Mouse (Mus musculus): ENCODE results near the gene Rab7b. TPM values are rescaled to one million over a fixed set of nuclear protein-coding genes. Genes with fewer than 3 reads are reported as not detected.

The Rab7b gene
- polyA plus RNA-seq, 1 experiment from 2014 or later, result 0.76 TPM

DNA sequence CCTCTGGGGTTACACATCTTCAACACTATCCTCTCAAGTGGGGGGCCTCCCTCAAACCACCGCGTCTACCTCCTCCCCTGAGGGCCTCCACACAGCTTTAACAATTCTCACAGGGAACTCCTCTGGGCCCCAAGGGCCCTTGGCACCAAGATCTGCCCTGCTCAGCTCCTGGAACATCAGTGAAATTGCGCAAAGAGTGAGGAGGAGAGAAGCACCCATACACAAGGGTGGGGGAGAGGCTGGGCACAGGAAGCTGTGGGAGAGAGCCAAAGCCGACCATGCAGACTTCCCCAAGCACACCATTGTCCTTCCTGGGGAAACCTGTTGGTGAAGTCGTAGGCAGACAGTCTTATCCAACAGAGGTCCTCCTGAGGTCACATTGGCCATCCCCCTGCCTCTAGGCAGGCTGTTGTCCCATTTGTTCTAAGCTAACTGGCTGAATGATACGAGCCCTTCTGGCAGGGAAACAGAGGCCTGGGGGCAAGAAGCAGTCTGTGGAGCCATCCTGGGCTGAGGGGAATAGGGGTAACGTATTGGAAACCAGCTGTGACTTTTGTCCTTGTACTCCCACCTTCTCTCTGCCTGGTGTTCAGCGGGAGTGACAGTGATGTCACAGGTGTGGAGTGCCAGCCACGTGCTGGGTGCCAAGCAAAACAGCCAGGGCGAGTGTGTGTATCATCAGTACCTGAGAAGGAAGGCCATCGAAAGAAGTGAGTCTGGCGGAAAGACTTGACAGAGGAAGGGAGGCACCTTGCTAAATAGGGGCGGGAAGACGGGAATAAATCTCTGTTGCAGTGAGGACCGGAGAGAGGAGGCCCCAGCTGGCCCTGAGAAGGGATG, 61.4 kb downstream of the Rab7b start:
- H3K9me3 ChIP-seq (replicated peaks), result no peaks in the 10 kb centered on the region
- no peak for ATAC-seq (ENCODE audit: low FRiP score)
- no peaks in the 10 kb centered on the region for H3K27me3 ChIP-seq
- no peaks in the 10 kb centered on the region for H3K36me3 ChIP-seq
- H3K4me2 ChIP-seq (replicated peaks), result no peak overlapping the region
- no peak overlapping the region for H3K4me3 ChIP-seq
- H3K4me1 ChIP-seq, result 0 out of 2 replicates have a peak, but pooled peaks cover 5% of the 10 kb centered on the region
- no peak overlapping the region for H3K9ac ChIP-seq
- WGBS, result 77% methylated on average over 15 of the region's 15 CpGs
- H3K27ac ChIP-seq, result no peak overlapping the region

DNA sequence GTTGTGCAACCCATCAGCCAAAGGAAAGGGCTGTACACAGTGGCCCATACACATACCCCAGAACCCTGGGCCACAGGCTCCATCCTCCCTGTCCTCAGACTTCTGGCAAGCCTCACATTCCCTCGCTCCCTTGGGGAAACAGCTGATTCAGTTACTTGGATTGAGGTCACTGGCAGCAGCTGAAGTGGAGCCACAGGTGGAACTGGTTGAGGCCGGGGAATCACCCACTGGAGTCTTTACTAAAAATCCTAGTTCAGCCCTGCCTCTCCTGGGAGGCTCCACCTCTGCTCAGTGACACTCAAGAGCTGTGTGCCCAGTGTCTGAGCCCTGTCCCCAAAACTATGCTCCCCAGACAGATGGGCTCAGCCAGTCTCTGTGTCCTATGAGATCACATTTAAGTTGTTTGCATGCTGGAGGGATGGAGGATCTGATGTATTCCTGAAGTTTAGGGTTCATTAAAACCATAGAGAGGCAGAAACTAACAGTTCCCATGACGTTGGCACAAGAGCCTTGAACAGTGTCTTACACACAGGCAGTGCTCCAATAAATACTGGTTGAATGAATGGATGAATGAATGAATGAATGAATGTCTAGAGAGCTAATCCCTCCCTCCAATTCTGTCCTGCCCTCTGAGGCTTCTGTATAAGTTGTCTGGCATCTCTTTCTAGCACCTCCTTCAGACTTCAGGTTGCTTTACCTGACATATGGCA, 62.8 kb downstream of the Rab7b start:
- Histone ChIP-seq H3K4me2 (replicated peaks) (no peak overlapping the region), H3K9ac (no peak overlapping the region), H3K9me3 (replicated peaks) (no peaks in the 10 kb centered on the region), H3K36me3 (no peaks in the 10 kb centered on the region), H3K27ac (no peak overlapping the region), H3K4me1 (0 out of 2 replicates have a peak, but pooled peaks cover 5% of the 10 kb centered on the region), H3K4me3 (no peak overlapping the region), H3K27me3 (no peaks in the 10 kb centered on the region)
- no peak for ATAC-seq (ENCODE audit: low FRiP score)
- 80% methylated on average over 3 of the region's 3 CpGs for WGBS

GRCm38 (mm10) chr1:131751891-131752311, 63.4 kb downstream of the Rab7b start:
- 63% methylated on average over 10 of the region's 10 CpGs for WGBS
- ATAC-seq (ENCODE audit: low FRiP score), result no peak

DNA sequence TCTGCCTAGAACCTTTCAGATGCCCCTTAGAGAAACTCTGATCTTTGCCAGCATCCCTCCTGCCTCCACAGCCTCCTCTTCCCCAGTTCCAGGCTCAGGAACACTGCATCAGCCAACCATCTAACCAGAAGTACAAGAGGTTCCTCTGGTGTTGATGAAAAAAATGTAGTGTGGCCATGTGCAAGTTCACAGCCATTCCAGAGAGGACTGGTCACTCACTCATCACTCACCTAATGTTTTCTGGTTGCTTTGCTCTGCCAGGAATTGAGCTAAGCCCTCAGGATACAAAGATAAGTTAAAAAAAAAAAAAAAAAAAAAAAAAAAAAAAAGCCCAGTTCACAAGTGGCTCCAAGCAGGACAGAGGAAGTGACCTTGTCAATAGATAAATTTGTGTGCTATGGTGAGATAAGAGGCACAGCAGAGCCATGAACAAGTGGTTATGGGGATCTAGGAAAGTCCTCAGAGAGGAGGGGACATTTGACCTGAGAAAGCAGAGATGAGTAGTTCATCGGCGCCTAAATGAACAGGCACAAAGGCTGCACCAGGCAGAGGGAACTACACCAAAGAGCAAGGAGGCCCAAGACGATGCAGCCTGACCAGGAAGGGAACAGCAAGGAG, 65.8 kb downstream of the Rab7b start:
- Histone ChIP-seq H3K9me3 (replicated peaks) (no peaks in the 10 kb centered on the region), H3K27ac (no peak overlapping the region), H3K4me3 (no peak overlapping the region), H3K9ac (no peak overlapping the region), H3K27me3 (no peaks in the 10 kb centered on the region), H3K4me1 (peaks cover 11% of the 10 kb centered on the region; the same call in 1 of the 2 replicates), H3K36me3 (no peaks in the 10 kb centered on the region), H3K4me2 (replicated peaks) (no peak overlapping the region)
- 68% methylated on average over 3 of the region's 3 CpGs for WGBS
- no peak for ATAC-seq (ENCODE audit: low FRiP score)

More at GRCm38 (mm10) chr1:131751891-131752311, 63.4 kb downstream of the Rab7b start:
- Histone ChIP-seq H3K36me3 (no peaks in the 10 kb centered on the region), H3K9ac (no peak overlapping the region), H3K4me3 (no peak overlapping the region), H3K9me3 (replicated peaks) (no peaks in the 10 kb centered on the region), H3K4me2 (replicated peaks) (no peak overlapping the region), H3K27ac (no peak overlapping the region), H3K27me3 (no peaks in the 10 kb centered on the region), H3K4me1 (0 out of 2 replicates have a peak, but pooled peaks cover 5% of the 10 kb centered on the region)

DNA sequence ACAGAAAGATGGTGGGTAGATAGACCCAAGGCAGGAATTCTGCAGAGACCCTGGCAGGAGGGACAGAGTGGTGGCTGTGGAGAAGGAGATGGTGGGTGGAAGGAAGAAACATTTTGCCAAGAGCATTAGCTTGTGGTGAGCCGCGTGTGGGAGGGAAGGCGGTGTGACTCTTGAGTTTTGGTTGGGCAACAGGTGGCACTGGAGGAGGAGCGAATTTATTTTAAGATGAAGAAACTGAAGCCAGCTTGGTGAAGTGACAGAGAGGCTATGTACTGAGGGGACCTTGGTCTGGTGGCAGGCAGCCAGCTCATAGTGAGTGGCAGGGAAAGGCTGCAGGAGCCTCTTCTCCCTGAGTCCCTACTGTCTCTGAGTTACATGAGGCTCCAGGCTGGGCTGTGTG, 66.4 kb downstream of the Rab7b start:
- Histone ChIP-seq H3K9ac (no peak overlapping the region), H3K27me3 (no peaks in the 10 kb centered on the region), H3K27ac (no peak overlapping the region), H3K4me3 (no peak overlapping the region), H3K4me2 (replicated peaks) (no peak overlapping the region), H3K36me3 (no peaks in the 10 kb centered on the region), H3K9me3 (replicated peaks) (no peaks in the 10 kb centered on the region), H3K4me1 (peaks cover 11% of the 10 kb centered on the region; the same call in 1 of the 2 replicates)
- 93% methylated on average over 4 of the region's 4 CpGs for WGBS
- ATAC-seq (ENCODE audit: low FRiP score), result no peak

DNA sequence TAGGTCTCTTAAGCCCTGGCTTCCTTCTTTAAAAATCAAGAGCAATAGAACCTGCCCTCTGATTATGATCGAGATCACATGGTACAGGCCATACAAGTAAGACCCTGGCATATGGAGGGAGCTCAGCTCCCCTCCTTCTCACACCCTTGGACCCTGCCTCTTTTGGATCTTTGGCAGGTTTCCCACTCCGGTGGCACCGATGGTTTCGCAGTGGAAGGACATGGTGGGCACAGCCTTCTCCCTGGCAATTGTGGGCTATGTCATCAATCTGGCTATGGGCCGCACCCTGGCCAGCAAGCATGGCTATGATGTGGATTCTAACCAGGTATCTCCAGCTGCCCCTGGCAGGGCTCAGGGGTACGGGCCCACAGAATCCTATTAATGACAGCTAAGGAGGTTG, 68.7 kb downstream of the Rab7b start:
- 95% methylated on average over 6 of the region's 6 CpGs for WGBS
- no peak for ATAC-seq (ENCODE audit: low FRiP score)
- H3K36me3 ChIP-seq, result no peaks in the 10 kb centered on the region

DNA sequence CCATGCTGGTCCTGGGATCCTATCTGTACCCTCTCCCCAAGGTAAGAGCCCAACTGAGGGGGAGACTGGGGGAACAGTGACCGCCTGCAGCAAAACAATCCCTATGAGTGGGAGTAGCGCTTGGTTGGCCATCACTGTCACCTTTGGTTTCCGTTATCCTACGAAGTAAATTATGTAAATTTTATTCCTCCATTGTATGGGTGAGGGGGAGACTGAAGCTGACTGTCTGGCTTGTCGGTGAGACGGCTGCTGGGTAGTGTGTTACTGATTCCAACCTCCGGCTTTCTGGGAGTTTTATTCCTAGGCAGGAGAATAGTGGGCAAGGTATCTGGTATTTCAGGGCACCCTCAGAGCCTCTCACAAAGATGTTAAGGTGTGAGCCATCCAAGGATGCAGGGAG, 70.3 kb downstream of the Rab7b start:
- peaks cover 6% of the 10 kb centered on the region; the same call in 1 of the 2 replicates for H3K4me1 ChIP-seq
- WGBS, result 48% methylated on average over 7 of the region's 7 CpGs
- H3K9me3 ChIP-seq (replicated peaks), result no peaks in the 10 kb centered on the region
- no peaks in the 10 kb centered on the region for H3K36me3 ChIP-seq
- H3K4me3 ChIP-seq, result no peak overlapping the region
- ATAC-seq (ENCODE audit: low FRiP score), result no peak
- H3K4me2 ChIP-seq (replicated peaks), result no peak overlapping the region
- no peak overlapping the region for H3K27ac ChIP-seq
- H3K9ac ChIP-seq, result no peak overlapping the region
- H3K27me3 ChIP-seq, result no peaks in the 10 kb centered on the region

More for the DNA sequence above, 68.7 kb downstream of the Rab7b start:
- Histone ChIP-seq H3K27me3 (no peaks in the 10 kb centered on the region), H3K4me2 (replicated peaks) (no peak overlapping the region), H3K9ac (no peak overlapping the region), H3K27ac (no peak overlapping the region), H3K9me3 (replicated peaks) (no peaks in the 10 kb centered on the region), H3K4me3 (no peak overlapping the region), H3K4me1 (peaks cover 6% of the 10 kb centered on the region; the same call in 1 of the 2 replicates)

DNA sequence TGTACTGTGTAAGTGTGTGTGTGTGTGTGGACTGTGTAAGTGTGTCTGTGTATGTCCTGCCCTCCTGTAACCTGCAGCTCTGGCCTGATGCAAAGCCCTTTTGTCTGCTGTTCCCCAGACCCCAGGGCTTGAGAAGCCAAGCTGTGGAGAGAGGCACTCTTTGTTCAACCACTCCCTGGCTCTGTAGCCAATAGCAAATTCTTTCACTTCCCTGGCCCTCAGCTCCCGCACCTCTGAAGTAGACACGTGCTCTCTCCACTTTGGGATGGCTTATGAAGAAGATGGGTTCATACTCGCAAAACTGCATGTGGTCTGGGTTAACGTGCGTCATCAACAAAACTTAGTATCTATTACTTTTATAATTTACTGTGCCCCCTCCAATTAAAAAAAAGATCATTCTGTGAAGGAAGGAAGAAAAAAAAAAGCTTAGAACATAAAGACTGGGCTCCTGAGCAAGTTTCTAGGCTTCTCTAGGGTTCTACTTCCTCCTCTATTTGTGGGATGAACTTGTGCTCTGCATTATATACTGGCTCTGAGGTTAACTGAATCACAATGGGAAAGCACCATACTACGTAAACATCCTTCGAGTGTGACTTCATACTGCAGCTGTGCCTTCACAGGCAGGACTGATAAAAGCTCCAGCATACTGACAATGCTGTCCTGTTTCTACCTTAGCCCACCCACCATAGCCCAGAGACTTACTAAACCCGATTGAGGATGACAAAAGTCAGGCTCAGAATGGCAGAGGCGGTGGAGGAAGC, 71.4 kb downstream of the Rab7b start:
- 67% methylated on average over 9 of the region's 9 CpGs for WGBS
- no peak for ATAC-seq (ENCODE audit: low FRiP score)
- Histone ChIP-seq H3K4me2 (replicated peaks) (no peak overlapping the region), H3K4me1 (peaks cover 6% of the 10 kb centered on the region; the same call in 1 of the 2 replicates), H3K27me3 (no peaks in the 10 kb centered on the region), H3K4me3 (no peak overlapping the region), H3K9me3 (replicated peaks) (no peaks in the 10 kb centered on the region), H3K36me3 (no peaks in the 10 kb centered on the region), H3K9ac (no peak overlapping the region), H3K27ac (no peak overlapping the region)

DNA sequence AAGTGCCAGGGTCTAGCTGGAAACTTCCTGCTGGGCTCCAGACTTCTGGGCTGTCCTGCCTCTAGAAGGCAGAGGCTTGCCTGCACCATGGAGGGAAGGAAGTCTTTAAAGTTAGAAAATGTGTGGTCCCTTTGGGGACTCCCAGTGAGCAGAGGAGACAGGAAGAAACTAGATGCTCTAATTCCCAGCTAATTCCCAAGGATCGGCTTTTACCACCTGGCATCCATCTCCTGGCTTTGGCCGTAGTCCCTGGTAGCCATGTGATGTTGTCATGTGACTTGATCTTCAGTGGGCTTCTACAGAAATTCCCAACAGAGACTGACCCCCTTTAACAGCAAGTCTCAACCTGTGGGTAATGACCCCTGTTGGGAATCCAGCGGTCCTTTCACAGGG, 71.9 kb downstream of the Rab7b start:
- Histone ChIP-seq H3K27me3 (no peaks in the 10 kb centered on the region), H3K4me2 (replicated peaks) (no peak overlapping the region), H3K9ac (no peak overlapping the region), H3K9me3 (replicated peaks) (no peaks in the 10 kb centered on the region), H3K27ac (no peak overlapping the region), H3K4me3 (no peak overlapping the region), H3K4me1 (peaks cover 6% of the 10 kb centered on the region; the same call in 1 of the 2 replicates), H3K36me3 (no peaks in the 10 kb centered on the region)
- no peak for ATAC-seq (ENCODE audit: low FRiP score)
- WGBS, result 87% methylated on average over 3 of the region's 3 CpGs

- no peak overlapping the region for H3K4me3 ChIP-seq
- no peaks in the 10 kb centered on the region for H3K27me3 ChIP-seq
- ATAC-seq (ENCODE audit: low FRiP score), result no peak
- H3K9ac ChIP-seq, result no peak overlapping the region
- H3K4me2 ChIP-seq (replicated peaks), result no peak overlapping the region
- H3K9me3 ChIP-seq (replicated peaks), result no peaks in the 10 kb centered on the region
- no peak overlapping the region for H3K27ac ChIP-seq
- H3K4me1 ChIP-seq, result peaks cover 6% of the 10 kb centered on the region; the same call in 1 of the 2 replicates
- WGBS, result 80% methylated on average over 13 of the region's 13 CpGs
- H3K36me3 ChIP-seq, result no peaks in the 10 kb centered on the region
These were observed 72.8 kb downstream of the Rab7b start for GRCm38 (mm10) chr1:131761079-131761831.

- 61% methylated on average over 9 of the region's 9 CpGs for WGBS
- peaks cover 5% of the 10 kb centered on the region; the same call in 1 of the 2 replicates for H3K4me1 ChIP-seq
- H3K27me3 ChIP-seq, result no peaks in the 10 kb centered on the region
- ATAC-seq (ENCODE audit: low FRiP score), result no peak
- no peak overlapping the region for H3K27ac ChIP-seq
- no peak overlapping the region for H3K4me2 ChIP-seq (replicated peaks)
- no peak overlapping the region for H3K4me3 ChIP-seq
- H3K9me3 ChIP-seq (replicated peaks), result no peaks in the 10 kb centered on the region
- H3K36me3 ChIP-seq, result no peaks in the 10 kb centered on the region
- H3K9ac ChIP-seq, result no peak overlapping the region
These were observed 75.2 kb downstream of the Rab7b start for GRCm38 (mm10) chr1:131763683-131764082.
